Mouse (Mus musculus) heart, adult 8-10 months (tissue): Measurements from ENCODE around the gene Pakap. TPM values are rescaled to one million over a fixed set of nuclear protein-coding genes. Genes with fewer than 3 reads are reported as not detected.

ENCODE experiments used
- DNase-seq: peaks from one replicate; pipeline ENCODE4 v3.0.0; 2022; ENCODE audit warnings: low spot score
- total RNA-seq, 4 experiments: library from RNA; stranded (reverse); gene quantifications; 2 replicates each; pipeline ENCODE4 v1.2.4; 2022

Gene Pakap
- total RNA-seq: 10 to 100 TPM; 29.2 to 44.2 (median 39.5) TPM

DNA sequence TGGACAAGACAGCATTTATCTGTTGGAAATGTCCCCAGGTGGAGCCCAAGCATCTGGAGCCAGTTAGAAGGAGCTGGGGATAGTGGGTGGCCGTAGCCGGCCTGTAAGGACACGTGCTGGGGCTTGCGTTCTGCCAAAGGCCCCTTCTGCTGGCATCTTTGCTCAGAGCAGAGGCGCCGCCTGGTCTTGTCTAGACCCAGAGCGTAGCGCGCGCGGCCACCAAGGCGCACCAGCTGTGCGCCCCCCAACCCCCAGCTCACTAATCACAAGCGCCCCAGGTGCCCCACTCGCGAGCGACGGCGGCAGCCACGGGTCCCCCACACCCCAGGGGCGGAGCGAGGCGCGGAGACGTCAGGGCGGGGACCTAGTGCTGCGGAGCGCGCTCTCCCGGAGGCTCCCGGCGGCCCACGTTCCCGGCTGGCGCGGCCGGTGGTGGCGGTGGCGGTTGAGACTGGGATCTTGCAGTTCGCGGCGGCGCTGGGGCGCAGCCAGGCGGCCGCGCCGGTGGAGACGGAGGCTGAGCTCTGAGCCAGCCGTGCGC, at the start of gene Pakap:
Gene Pakap, plus strand, starts transcription at position 514 of the 541 bp plus-strand sequence.
- DNase-seq: peak; percentile 36

DNA sequence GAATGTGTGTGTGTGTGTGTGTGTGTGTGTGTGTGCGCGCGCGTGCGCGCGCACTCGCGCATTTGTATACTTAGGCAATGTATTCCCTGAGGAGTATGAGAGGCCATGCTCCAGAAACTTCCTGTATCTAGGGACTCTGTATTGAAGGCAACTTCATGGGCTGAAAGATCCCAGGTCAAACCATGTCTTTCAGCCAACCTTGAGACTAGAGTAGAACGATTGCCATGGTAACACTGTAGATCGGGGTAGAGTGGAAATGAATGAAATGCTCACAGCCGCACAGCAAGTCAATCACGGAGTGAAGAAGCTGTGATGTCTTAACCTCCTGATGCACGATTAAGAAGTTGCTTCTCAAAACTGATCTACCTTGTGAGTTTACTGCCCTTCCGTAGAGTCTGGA, 44.5 kb upstream of the Pakap start:
- no peak for DNase-seq

DNA sequence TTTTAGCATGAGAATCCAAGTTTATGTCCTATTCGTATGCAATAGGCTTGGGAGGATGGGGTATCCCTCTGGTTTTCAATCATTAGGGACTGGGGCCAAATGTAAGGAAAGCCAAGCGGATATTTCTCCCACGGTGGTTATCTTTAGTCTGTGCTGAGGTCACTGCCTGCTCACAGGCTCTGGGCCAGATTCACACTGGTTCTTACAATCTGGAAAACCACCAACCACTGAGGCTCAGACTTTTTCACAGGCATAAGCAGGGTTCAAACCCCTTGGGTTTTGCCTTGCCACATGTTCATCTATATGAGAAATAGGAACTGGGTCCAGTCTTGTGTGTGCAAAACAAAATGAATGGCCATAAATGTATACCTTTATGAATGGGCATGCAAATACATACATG, 43.5 kb upstream of the Pakap start:
- DNase-seq: peak; percentile 60

DNA sequence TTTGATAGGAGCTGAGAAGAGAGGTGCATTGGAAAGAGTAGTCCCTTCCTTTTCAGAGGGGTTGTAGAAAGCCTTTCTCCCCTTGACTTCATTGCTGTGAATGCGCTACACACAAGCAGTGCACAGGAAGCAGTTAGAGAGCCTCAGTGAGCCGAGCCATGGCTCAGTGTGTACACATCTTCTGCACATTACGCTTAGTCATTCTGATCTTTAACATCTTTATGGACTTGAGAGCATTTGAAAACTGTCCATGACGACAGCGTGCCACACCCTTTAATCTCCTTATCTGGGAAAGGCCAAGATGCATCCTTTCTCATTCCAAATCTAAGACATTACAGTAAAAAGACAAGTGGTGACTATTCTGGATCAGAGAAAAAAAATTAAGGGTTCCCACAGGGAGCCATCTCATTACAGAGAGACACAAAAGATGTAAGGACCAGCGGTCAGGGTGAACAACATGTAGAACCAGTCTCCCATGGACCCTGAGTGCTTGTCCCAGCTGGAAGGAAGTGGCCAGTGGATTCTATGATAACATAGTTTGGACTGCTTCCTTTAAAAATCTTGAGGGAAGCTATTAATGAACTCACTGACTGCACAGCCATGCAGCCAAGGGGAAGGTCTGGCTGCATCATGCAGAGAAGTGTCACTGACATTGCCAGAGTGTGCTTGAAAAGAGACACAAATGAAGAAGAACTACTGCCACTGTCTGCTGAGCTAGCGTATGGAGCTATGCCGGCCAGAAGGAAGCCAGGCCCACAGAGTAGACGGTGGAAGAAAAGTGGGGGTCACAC, 42.6 kb upstream of the Pakap start:
- DNase-seq: peak; percentile 42

DNA sequence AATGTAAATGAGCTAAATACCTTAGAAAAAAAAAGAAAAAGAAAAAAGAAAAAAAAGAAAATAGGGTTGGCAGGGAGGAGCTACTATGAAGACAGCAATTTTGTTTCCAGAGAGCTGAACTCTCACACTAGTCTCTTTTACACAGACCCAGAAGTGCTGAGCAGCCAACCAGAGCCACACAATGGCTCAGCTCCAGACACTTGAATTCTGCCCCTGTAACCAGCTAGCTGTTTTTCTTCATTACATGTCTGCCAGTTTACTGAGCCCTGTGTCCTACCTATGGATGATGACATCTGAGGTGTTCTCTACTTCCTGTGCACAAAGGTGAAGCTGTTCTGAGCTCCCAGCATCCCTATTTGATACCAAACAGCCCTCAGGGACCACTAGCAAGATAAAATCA, 39.7 kb upstream of the Pakap start:
- no peak for DNase-seq

DNA sequence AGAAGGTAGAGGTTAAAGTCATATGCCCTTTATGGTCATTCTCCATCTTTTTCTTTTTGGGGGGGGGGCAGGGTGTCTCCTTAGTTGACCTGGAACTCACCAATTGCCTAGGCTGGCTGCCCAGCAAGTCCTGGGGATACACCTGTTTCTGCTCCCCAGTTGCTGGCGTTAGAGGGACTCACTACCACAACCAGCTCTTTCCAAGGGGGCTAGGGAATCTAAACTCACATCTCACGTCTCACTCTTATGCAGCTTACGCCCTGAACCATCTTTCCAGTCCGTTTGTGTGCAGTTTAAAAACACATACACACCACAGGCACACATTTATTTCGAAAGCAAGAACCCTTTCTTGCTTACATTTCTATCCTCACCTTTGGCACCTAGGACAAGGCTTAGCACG, 34.3 kb upstream of the Pakap start:
- DNase-seq: no peak

DNA sequence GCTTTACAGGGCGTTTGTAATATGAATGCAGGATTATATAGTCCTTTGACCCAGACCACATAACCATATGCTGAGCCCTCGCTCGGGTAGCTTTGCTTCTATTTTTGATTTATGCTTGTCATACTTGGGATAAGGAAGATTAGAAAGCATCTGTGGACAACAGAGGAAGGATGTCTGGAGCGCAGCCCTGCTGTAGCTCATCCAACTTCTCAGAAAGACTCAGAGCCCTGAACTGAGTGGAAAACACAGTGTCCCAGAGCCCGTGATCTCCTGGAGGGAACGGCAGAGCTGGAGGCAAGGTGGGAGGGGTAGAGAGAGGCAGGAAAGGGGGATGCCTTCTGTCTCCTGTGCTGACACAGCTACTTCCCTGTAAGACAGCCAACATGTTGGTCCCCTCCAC, 33.7 kb upstream of the Pakap start:
- no peak for DNase-seq

DNA sequence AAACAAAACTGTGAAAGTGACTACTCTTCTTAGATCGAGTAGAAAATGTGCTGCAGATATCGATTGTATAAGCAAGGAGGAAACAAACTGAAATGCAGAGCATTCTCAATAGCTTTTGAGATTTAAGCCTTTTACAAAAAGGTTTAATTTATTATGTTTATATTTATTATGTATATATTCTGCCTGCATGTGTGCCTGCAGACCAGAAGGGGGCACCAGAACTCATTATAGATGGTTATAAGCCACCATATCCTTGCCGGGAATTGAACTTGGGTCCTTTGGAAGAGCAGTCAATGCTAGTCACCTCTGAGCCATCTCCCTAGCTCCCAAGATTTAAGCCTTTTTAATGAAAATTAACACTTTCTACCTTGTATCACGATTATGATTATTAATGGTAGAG, 32.9 kb upstream of the Pakap start:
- no peak for DNase-seq

DNA sequence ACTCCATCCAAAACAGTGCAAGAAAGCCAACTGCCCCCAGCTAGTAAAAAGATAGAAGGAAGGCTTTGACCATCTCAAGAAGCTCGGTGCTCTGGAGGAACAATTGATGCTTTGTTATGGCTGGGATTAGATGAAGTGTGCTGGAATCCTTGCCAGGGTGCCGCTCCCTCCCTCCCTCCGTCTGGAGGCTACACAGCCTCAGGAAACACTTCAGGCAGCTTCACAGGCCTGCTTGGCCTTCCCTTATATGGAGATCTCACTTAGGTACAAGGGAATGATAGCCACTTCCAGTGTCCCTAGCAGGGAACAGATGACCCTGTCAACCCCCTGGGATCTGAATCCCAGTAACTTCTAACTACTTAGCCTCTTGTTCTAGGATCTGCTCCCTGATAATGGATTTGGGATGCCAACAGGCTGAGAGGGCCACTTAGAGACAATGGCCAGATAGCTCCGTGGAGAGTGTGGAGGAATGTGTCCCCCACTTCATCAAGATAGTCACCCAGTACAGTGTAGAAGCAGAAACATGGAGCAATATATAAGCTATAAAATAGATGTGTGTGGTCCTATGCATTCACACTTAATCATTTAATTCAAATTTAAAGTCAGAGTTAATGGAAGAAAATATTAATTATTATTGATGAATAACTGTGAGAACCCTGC, 29.8 kb upstream of the Pakap start:
- no peak for DNase-seq

DNA sequence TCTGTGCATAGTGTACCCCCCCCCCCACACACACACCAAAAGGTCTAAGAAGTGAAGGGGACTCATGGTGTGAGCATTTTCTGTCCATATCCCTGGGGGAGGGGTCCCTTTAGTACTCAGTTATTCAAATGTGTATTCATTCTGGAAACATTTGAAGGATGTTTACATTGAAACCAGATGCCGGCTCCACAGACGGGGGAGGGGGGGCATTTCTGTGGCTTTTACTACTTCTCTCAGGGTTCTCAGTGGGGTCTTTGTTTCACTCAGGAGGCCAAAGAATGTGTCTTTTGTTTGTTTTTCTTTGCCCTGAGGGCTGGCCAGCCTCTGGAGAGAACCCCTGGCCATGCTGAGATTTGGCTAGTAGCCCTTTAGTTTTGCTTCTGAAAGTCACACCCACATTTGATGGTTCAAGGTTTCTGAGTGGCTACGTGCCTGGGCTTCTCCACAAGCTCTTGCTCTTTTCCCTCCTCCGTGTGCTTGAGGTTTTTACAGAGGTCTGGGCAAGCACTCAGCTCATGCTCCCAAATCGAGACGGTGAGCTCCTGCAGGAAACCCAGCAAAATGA, 24.2 kb upstream of the Pakap start:
- DNase-seq: no peak

DNA sequence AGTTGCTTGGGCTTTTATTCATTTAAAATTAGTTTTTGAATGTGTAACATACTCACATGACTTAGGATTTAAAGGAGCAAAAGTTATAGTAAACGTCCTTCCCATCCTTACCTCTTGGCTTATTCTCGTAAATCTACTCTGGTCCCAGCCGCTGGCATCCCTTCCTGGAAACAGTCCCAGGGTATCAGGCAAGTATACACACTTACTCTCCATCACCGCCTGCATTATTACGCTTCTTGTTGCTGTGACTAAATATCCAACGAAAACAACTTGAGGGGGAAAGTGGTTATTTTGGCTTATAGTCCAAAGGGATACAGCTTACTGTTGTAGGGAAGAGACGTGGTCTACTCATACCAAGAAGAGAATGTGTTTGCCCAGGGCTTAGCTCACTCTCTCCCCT, 20.2 kb upstream of the Pakap start:
- no peak for DNase-seq

DNA sequence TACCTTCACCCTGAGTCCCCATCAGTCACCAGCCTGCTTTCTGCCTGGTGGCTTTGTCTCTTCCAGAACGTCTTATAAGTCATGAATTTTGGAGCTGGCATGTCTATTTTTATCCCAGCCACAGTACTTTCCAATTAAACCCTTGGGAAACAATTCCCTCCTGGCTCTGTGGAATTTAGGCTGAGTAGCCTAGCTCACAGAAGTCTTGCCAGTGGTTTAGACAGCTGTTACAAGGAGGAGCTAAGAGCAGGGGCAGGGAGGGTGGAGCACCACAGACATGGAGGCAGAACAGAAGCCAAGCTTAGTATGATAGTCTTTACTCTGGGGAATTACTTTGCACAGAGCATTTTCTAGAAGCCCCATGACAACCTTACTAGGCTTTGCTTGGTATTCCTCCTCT, 17.8 kb upstream of the Pakap start:
- no peak for DNase-seq

DNA sequence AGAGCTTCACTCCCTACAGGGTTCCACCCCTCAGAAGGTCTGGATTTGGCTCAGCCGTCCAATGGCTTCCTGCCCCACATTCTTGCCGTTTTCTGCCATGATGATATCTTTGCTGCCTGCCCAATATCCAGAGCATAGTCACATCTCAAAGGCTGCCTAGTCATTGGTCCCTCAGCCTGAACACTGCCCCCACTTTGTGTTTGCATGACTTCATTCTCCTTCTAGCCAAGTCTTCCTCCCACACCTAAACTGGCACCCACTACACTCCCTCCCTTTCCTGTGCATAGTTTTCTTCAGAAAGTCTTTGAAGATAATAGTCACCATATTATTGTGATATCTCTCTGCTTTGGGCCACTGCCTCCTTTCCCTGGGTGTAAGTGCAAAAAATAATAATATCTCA, 10.9 kb upstream of the Pakap start:
- DNase-seq: no peak

DNA sequence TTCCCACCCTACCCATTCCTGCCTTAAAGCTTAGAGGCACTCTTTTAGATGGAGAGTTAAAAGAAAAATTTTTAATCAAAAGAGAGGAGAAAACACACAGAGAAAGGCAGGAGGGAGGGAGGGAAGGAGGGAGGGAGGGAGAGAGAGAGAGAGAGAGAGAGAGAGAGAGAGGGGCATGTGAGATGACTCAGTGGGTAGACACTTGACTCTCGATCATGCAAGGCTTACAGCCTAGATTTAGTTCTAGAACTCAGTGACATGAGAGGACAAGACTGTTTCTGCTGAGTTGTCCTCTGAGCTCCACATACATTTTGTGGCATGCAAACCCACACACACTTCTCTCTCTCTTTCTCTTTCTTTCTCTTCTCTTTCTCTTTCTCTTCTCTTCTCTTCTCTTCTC, 8.5 kb upstream of the Pakap start:
- no peak for DNase-seq

DNA sequence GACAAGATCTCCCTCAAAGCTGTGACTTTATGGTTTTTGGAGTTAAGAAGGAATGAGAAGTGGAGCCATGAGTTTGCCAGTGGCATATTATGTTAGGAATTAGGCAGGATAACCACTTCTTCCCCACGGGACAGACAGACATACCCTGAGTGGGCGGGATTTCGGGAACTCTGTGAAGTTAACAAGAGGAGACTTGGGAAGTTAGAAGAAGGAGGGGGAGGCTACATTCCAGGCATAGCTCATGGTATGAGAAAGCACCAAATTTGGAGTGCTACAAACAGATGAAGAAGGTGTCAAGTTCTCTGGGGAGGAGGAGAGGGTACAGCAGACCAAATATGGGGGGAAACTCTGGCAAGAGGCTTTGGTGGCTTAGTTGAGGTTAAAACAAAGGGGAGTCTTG, 8.0 kb upstream of the Pakap start:
- no peak for DNase-seq

DNA sequence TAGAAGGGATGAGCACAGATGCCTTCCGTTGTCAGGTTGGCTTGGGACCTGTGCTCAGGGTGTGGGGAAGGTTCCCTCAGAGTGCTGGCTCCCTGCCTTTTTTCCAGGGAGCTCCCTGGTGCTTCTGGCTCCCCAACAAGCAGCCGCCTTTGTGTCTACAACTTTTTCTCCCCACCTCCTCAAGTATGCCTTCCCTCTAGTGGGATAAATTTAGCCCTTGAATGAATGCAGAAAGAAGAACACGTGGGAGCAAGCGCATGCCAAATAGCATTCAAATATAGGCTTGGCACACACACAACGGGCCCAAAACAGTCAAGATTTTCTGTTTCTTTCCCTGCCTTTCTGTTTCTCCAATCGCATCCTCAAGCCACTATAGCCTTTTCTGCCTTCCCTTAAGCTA, 6.9 kb upstream of the Pakap start:
- DNase-seq: no peak

DNA sequence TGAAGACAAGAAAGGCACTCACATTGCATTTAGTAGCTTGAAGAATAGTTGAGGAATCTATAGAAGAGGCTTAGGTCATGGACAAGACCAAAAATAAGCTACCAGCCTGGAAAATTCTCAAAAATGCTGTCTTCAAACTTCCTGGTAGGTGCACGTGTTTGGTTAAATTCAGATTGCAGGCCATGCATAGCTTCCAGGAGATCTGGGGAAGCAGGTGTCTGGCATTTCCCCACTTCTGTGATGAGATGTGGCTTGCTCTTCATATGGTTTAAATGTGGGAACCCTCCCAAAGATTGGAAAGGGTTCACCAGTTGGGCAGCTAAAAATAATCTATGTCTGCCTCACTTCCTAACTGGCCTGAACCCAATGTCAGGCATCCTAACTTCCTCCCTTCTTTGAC, 2.7 kb upstream of the Pakap start:
- no peak for DNase-seq

DNA sequence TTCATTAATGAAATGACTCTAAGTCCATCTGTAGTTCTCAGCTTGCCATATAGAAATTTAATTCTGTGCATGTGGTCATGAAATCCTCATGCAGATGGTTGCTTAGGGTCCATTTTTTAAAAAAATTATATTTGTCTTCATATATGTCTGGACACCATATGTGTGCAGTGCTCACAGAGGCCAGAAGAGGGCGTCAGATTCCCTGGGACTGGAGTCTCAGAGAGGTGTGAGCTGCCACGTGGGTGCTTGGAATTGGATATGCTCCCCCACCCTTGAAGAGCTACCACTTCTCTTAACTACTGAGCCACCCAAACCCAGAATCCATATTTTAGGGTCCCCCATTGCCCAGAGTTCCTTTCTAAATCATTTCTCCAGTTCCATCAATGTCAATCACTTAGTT, 2.2 kb upstream of the Pakap start:
- DNase-seq: no peak

DNA sequence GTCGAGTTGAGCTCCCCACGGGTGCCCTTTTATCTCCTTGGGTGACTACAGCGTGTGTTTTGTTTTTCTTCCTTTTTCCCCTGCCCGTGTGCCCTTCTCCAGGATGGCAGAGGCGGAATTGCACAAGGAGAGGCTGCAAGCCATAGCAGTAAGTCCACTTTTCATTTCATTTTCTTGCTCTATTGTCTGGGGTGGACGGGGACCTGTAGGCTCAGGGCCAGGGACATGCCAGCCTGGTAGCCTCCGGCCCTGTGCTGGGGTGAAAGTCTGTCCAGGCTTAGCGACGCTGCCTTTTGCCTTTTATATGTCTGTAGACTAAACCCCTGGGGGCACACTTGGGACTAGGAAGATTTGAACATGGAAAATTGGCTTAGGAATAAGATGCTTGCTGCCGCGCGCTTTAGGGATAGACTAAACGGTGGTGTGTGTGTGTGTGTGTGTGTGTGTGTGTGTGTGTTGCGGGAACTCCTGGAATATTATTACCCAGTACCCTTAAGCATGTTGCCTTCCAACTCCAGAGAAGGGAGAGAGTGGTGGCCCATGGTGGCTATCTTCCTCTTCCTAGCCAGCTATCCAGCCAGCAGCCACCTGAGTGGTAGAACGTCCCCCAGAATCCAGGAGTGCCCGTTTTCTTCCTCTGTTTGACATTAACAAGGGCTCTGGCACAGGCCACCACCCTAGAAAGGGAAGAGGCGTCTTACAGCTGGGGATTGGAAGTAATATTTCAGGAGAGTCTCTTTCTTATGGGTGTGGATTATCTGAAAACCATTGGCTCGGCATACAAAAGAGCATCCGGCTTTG, 489 bp downstream of the Pakap start:
- DNase-seq: no peak

DNA sequence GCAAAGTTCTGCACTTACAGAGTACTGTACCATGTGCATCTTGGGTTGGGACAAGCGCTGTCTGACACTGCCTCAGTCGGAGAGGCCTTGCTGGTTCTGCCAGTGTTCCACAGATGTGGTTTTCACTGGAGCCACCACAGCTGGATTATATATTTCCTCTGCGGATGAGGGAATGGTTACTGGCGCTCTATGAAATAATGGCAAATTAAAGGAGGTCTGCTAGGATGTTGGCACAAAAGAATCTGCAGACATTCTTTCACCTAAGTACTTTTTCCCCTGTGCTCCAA, 1.0 kb downstream of the Pakap start:
- DNase-seq: peak; percentile 35

DNA sequence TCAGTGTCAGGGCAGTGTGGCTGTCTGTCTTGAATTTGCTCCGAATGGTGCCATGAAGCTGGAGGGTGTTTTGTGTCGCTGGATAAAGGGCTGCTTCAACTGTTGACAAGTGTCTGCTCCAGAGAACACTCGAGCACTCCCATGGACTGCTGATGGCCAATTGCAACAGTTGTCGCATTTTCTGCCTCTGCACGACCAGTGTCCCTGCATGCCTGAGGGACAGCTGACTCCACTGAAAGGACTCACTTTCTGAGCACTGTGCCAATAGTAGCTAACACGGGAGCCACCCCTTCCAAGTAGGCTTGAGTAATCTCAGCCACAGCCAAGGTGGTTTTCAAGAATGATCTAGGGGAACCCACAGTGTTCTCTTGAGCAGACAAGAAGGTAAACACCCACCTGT, 1.7 kb downstream of the Pakap start:
- no peak for DNase-seq

DNA sequence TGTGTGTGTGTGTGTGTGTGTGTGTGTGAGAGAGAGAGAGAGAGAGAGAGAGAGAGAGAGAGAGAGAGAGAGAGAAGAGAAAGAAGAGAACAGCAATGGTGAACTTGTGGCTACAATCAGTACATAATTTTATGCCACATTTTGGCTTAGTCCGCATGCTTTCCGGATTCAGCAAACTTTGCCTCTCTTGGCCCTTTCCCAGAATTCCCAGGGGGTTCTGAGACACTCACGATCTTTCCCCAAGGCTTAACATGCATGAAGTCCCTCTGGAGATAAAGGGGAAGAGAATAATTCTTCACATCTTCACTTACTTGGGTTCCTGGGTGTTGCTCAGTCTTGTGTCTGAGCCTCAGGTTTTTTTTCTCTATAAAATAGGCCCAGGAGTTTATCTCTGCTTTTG, 2.2 kb downstream of the Pakap start:
- no peak for DNase-seq
